Mouse (Mus musculus): ENCODE data around the gene Tomm40l. TPM values are rescaled to one million over a fixed set of nuclear protein-coding genes. Genes with fewer than 3 reads are reported as not detected.

Tomm40l gene
- total and polyA plus RNA-seq, 3 experiments, result 9.7 to 31.9 (median 26.4) TPM

DNA sequence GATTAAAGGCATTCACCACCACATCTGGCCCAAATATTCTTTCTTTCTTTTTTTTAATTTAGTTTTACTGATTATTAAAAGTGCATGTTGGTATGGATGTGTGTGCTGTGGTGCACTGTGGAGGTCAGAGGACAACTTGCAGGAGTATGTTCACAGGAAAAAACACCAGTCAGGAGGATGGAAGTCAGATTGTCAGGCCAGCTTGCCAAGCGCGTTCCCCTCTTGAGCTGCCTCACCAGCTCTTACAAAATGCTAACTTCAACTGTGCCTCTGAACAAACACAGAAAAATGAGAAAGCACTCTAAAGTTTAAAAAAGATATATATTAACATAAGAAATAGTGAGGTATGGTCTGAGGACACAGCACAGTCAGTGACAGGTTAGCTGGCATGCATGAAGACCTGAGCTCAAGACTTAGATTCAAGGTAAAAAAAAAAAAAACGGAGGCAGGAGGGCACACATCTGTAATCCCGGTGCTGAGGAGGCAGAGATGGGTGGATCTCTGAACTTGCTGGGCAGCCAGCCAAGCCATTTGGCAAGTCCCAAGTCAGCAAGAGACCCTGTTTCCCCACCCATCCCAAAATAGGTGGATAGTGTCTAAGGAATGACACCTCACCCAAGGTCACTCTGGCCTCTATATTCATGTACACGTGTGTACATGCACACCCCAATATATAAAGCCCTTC lies 42.7 kb downstream of the Tomm40l start:
- TF ChIP-seq POLR2AphosphoS5 (IDR thresholded peaks at IDR 0.05; ENCODE audit: insufficient replicate concordance, low read depth, low read length), result no peak
- no peak for TF ChIP-seq CTCF (IDR thresholded peaks at IDR 0.05; ENCODE audit: low read depth, low read length)
- no peak for TF ChIP-seq TAL1 (conservative IDR thresholded peaks at IDR 0.05; ENCODE audit: low read depth, low read length)
- TF ChIP-seq GATA2 (IDR thresholded peaks at IDR 0.05; ENCODE audit: borderline replicate concordance, low read depth, low read length), result no peak
- TF ChIP-seq GATA1 (IDR thresholded peaks at IDR 0.05; ENCODE audit: borderline replicate concordance, low read length), result no peak
- no peaks in the 10 kb centered on the region for H3K4me1 ChIP-seq (ENCODE audit: insufficient read depth, low read depth, low read length)
- H3K36me3 ChIP-seq (replicated peaks), result no peaks in the 10 kb centered on the region
- H3K27me3 ChIP-seq (ENCODE audit: insufficient read depth, low read length), result peaks cover 21% of the 10 kb centered on the region
- no peaks in the 10 kb centered on the region for H3K9me3 ChIP-seq (replicated peaks)
- no peak for DNase-seq (ENCODE audit: low spot score)
- ATAC-seq (ENCODE audit: extremely low read depth, insufficient number of reproducible peaks, low FRiP score, poor library complexity, severe bottlenecking), result no peak
- H3K4me3 ChIP-seq (ENCODE audit: low read depth, low read length), result no peak overlapping the region

GRCm38 (mm10) chr1:171172779-171173178 lies 49.5 kb downstream of the Tomm40l start:
- Histone ChIP-seq H3K36me3 (replicated peaks) (no peaks in the 10 kb centered on the region), H3K4me1 (ENCODE audit: insufficient read depth, low read depth, low read length) (no peaks in the 10 kb centered on the region), H3K27me3 (ENCODE audit: insufficient read depth, low read length) (peaks cover 38% of the 10 kb centered on the region), H3K4me3 (ENCODE audit: low read depth, low read length) (no peak overlapping the region), H3K9me3 (replicated peaks) (no peaks in the 10 kb centered on the region)
- DNase-seq (ENCODE audit: low spot score), result no peak
- TF ChIP-seq CTCF (IDR thresholded peaks at IDR 0.05; ENCODE audit: low read depth, low read length), result no peak
- no peak for TF ChIP-seq GATA1 (IDR thresholded peaks at IDR 0.05; ENCODE audit: borderline replicate concordance, low read length)
- TF ChIP-seq GATA2 (IDR thresholded peaks at IDR 0.05; ENCODE audit: borderline replicate concordance, low read depth, low read length), result no peak
- TF ChIP-seq TAL1 (conservative IDR thresholded peaks at IDR 0.05; ENCODE audit: low read depth, low read length), result no peak
- no peak for TF ChIP-seq POLR2AphosphoS5 (IDR thresholded peaks at IDR 0.05; ENCODE audit: insufficient replicate concordance, low read depth, low read length)
- ATAC-seq (ENCODE audit: extremely low read depth, insufficient number of reproducible peaks, low FRiP score, poor library complexity, severe bottlenecking), result no peak

GRCm38 (mm10) chr1:171171138-171171537 lies 51.2 kb downstream of the Tomm40l start:
- no peak overlapping the region for H3K4me3 ChIP-seq (ENCODE audit: low read depth, low read length)
- H3K4me1 ChIP-seq (ENCODE audit: insufficient read depth, low read depth, low read length), result no peaks in the 10 kb centered on the region

GRCm38 (mm10) chr1:171169913-171170312 lies 52.4 kb downstream of the Tomm40l start:
- Histone ChIP-seq H3K4me3 (ENCODE audit: low read depth, low read length) (no peak overlapping the region), H3K36me3 (replicated peaks) (no peaks in the 10 kb centered on the region), H3K27me3 (ENCODE audit: insufficient read depth, low read length) (peaks cover 33% of the 10 kb centered on the region), H3K4me1 (ENCODE audit: insufficient read depth, low read depth, low read length) (no peaks in the 10 kb centered on the region), H3K9me3 (replicated peaks) (no peaks in the 10 kb centered on the region)
- DNase-seq (ENCODE audit: low spot score) (no peak), ATAC-seq (ENCODE audit: extremely low read depth, insufficient number of reproducible peaks, low FRiP score, poor library complexity, severe bottlenecking) (no peak)
- no peak for TF ChIP-seq TAL1 (conservative IDR thresholded peaks at IDR 0.05; ENCODE audit: low read depth, low read length)
- no peak for TF ChIP-seq CTCF (IDR thresholded peaks at IDR 0.05; ENCODE audit: low read depth, low read length)
- TF ChIP-seq GATA2 (IDR thresholded peaks at IDR 0.05; ENCODE audit: borderline replicate concordance, low read depth, low read length), result no peak
- no peak for TF ChIP-seq POLR2AphosphoS5 (IDR thresholded peaks at IDR 0.05; ENCODE audit: insufficient replicate concordance, low read depth, low read length)
- no peak for TF ChIP-seq GATA1 (IDR thresholded peaks at IDR 0.05; ENCODE audit: borderline replicate concordance, low read length)

More at GRCm38 (mm10) chr1:171171138-171171537, 51.2 kb downstream of the Tomm40l start:
- Histone ChIP-seq H3K9me3 (replicated peaks) (no peaks in the 10 kb centered on the region), H3K27me3 (ENCODE audit: insufficient read depth, low read length) (peaks cover 30% of the 10 kb centered on the region), H3K36me3 (replicated peaks) (no peaks in the 10 kb centered on the region)
- no peak for TF ChIP-seq TAL1 (conservative IDR thresholded peaks at IDR 0.05; ENCODE audit: low read depth, low read length)
- no peak for TF ChIP-seq POLR2AphosphoS5 (IDR thresholded peaks at IDR 0.05; ENCODE audit: insufficient replicate concordance, low read depth, low read length)
- TF ChIP-seq GATA1 (IDR thresholded peaks at IDR 0.05; ENCODE audit: borderline replicate concordance, low read length), result no peak
- no peak for TF ChIP-seq CTCF (IDR thresholded peaks at IDR 0.05; ENCODE audit: low read depth, low read length)
- no peak for TF ChIP-seq GATA2 (IDR thresholded peaks at IDR 0.05; ENCODE audit: borderline replicate concordance, low read depth, low read length)
- ATAC-seq (ENCODE audit: extremely low read depth, insufficient number of reproducible peaks, low FRiP score, poor library complexity, severe bottlenecking) (no peak), DNase-seq (ENCODE audit: low spot score) (no peak)

DNA sequence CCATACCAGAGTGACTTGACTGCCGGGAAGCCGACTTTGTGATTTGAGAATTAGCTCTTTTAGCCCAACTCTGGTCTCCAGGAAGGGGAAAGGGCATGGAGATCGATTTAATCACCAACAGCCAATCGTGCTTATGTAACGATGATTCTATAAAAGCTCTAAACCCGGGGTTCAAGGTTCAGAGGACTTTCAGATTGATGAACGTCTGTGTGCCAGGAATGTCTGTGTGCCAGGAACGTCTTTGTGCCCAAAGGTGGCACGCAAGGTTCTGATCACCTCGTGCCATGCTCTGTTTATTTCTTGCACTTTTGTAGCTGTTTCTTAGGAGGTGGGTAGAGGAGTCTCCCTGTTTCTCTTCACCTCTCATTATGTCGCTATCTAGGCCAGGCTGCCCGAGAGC lies 53.4 kb downstream of the Tomm40l start:
- no peak for ATAC-seq (ENCODE audit: extremely low read depth, insufficient number of reproducible peaks, low FRiP score, poor library complexity, severe bottlenecking)
- no peaks in the 10 kb centered on the region for H3K4me1 ChIP-seq (ENCODE audit: insufficient read depth, low read depth, low read length)
- DNase-seq (ENCODE audit: low spot score), result no peak

More for the DNA sequence above, 53.4 kb downstream of the Tomm40l start:
- no peak for TF ChIP-seq CTCF (IDR thresholded peaks at IDR 0.05; ENCODE audit: low read depth, low read length)
- TF ChIP-seq GATA2 (IDR thresholded peaks at IDR 0.05; ENCODE audit: borderline replicate concordance, low read depth, low read length), result no peak
- no peak for TF ChIP-seq POLR2AphosphoS5 (IDR thresholded peaks at IDR 0.05; ENCODE audit: insufficient replicate concordance, low read depth, low read length)
- no peak for TF ChIP-seq GATA1 (IDR thresholded peaks at IDR 0.05; ENCODE audit: borderline replicate concordance, low read length)
- TF ChIP-seq TAL1 (conservative IDR thresholded peaks at IDR 0.05; ENCODE audit: low read depth, low read length), result no peak
- peaks cover 30% of the 10 kb centered on the region for H3K27me3 ChIP-seq (ENCODE audit: insufficient read depth, low read length)
- H3K9me3 ChIP-seq (replicated peaks), result no peaks in the 10 kb centered on the region
- no peak overlapping the region for H3K4me3 ChIP-seq (ENCODE audit: low read depth, low read length)
- H3K36me3 ChIP-seq (replicated peaks), result no peaks in the 10 kb centered on the region

Other genes starting within 250 kb of the Tomm40l start
Only the 20 nearest of the 25 such genes appear.
- 7.3 and 9.3 TPM in 2 replicates for gene Fcgr3, start 157.6 kb downstream of the Tomm40l start, total RNA-seq (2014; fragmentation: Nextera tagmentation)
- 99.6 and 123 TPM in 2 replicates for gene Fcgr3, start 157.6 kb downstream of the Tomm40l start, total RNA-seq (2017)
- 0.91 and 1.5 TPM in 2 replicates for gene Fcgr3, start 157.6 kb downstream of the Tomm40l start, polyA plus RNA-seq (2012)
- gene Cfap126, start 108.6 kb downstream of the Tomm40l start, total RNA-seq (2014; fragmentation: Nextera tagmentation), result 10.0 and 11.9 TPM in 2 replicates
- gene Cfap126, start 108.6 kb downstream of the Tomm40l start, total RNA-seq (2017), result 0.64 and 0.76 TPM in 2 replicates
- gene Cfap126, start 108.6 kb downstream of the Tomm40l start, polyA plus RNA-seq (2012), result 0.81 and 1.0 TPM in 2 replicates
- gene Sdhc, start 71.9 kb downstream of the Tomm40l start, total RNA-seq (2014; fragmentation: Nextera tagmentation), result 225 and 249 TPM in 2 replicates
- gene Sdhc, start 71.9 kb downstream of the Tomm40l start, total RNA-seq (2017), result 40.5 and 45.0 TPM in 2 replicates
- gene Sdhc, start 71.9 kb downstream of the Tomm40l start, polyA plus RNA-seq (2012), result 67.1 and 158 TPM in 2 replicates
- not detected in 2 replicates for gene Mpz, start 71.8 kb downstream of the Tomm40l start, total RNA-seq (2014; fragmentation: Nextera tagmentation)
- not detected in 2 replicates for gene Mpz, start 71.8 kb downstream of the Tomm40l start, total RNA-seq (2017)
- 0.29 TPM in 1 of 2 replicates, not detected in the other for gene Mpz, start 71.8 kb downstream of the Tomm40l start, polyA plus RNA-seq (2012)
- not detected in 2 replicates for gene Pcp4l1, start 26.2 kb downstream of the Tomm40l start, total RNA-seq (2014; fragmentation: Nextera tagmentation)
- 0.16 TPM in 1 of 2 replicates, not detected in the other for gene Pcp4l1, start 26.2 kb downstream of the Tomm40l start, total RNA-seq (2017)
- not detected in 2 replicates for gene Pcp4l1, start 26.2 kb downstream of the Tomm40l start, polyA plus RNA-seq (2012)
- gene Nr1i3, start 8.5 kb downstream of the Tomm40l start, total RNA-seq (2014; fragmentation: Nextera tagmentation), result not detected in 2 replicates
- gene Nr1i3, start 8.5 kb downstream of the Tomm40l start, total RNA-seq (2017), result 0.16 and 0.46 TPM in 2 replicates
- gene Nr1i3, start 8.5 kb downstream of the Tomm40l start, polyA plus RNA-seq (2012), result not detected in 2 replicates
- not detected in 2 replicates for gene Apoa2, start 2.5 kb upstream of the Tomm40l start, total RNA-seq (2014; fragmentation: Nextera tagmentation)
- gene Apoa2, start 2.5 kb upstream of the Tomm40l start, total RNA-seq (2017), result not detected in 2 replicates
- 0.17 TPM in 1 of 2 replicates, not detected in the other for gene Apoa2, start 2.5 kb upstream of the Tomm40l start, polyA plus RNA-seq (2012)
- gene Fcer1g, start 11.9 kb upstream of the Tomm40l start, total RNA-seq (2014; fragmentation: Nextera tagmentation), result not detected in 2 replicates
- 0.64 and 0.71 TPM in 2 replicates for gene Fcer1g, start 11.9 kb upstream of the Tomm40l start, total RNA-seq (2017)
- 0.08 TPM in 1 of 2 replicates, not detected in the other for gene Fcer1g, start 11.9 kb upstream of the Tomm40l start, polyA plus RNA-seq (2012)
- gene Adamts4, start 27.9 kb upstream of the Tomm40l start, total RNA-seq (2014; fragmentation: Nextera tagmentation), result 0.60 TPM in 1 of 2 replicates, not detected in the other
- 0.16 and 0.17 TPM in 2 replicates for gene Adamts4, start 27.9 kb upstream of the Tomm40l start, total RNA-seq (2017)
- gene Adamts4, start 27.9 kb upstream of the Tomm40l start, polyA plus RNA-seq (2012), result 0.12 and 0.20 TPM in 2 replicates
- gene Ndufs2, start 28.9 kb upstream of the Tomm40l start, total RNA-seq (2014; fragmentation: Nextera tagmentation), result 209 and 219 TPM in 2 replicates
- gene Ndufs2, start 28.9 kb upstream of the Tomm40l start, total RNA-seq (2017), result 275 and 300 TPM in 2 replicates
- gene Ndufs2, start 28.9 kb upstream of the Tomm40l start, polyA plus RNA-seq (2012), result 47.9 and 101 TPM in 2 replicates
- gene B4galt3, start 47.8 kb upstream of the Tomm40l start, total RNA-seq (2014; fragmentation: Nextera tagmentation), result 27.3 and 30.8 TPM in 2 replicates
- gene B4galt3, start 47.8 kb upstream of the Tomm40l start, total RNA-seq (2017), result 16.9 and 21.5 TPM in 2 replicates
- gene B4galt3, start 47.8 kb upstream of the Tomm40l start, polyA plus RNA-seq (2012), result 44.8 and 50.0 TPM in 2 replicates
- gene Ppox, start 58.7 kb upstream of the Tomm40l start, total RNA-seq (2014; fragmentation: Nextera tagmentation), result 45.7 and 168 TPM in 2 replicates
- gene Ppox, start 58.7 kb upstream of the Tomm40l start, total RNA-seq (2017), result 27.0 and 36.7 TPM in 2 replicates
- 38.5 and 53.0 TPM in 2 replicates for gene Ppox, start 58.7 kb upstream of the Tomm40l start, polyA plus RNA-seq (2012)
- gene Usp21, start 65.5 kb upstream of the Tomm40l start, total RNA-seq (2014; fragmentation: Nextera tagmentation), result 40.1 and 64.5 TPM in 2 replicates
- 11.8 and 12.8 TPM in 2 replicates for gene Usp21, start 65.5 kb upstream of the Tomm40l start, total RNA-seq (2017)
- 44.1 and 53.3 TPM in 2 replicates for gene Usp21, start 65.5 kb upstream of the Tomm40l start, polyA plus RNA-seq (2012)
- 33.4 and 34.3 TPM in 2 replicates for gene Ufc1, start 72.5 kb upstream of the Tomm40l start, total RNA-seq (2014; fragmentation: Nextera tagmentation)
- gene Ufc1, start 72.5 kb upstream of the Tomm40l start, total RNA-seq (2017), result 96.2 and 111 TPM in 2 replicates
- 38.5 and 47.9 TPM in 2 replicates for gene Ufc1, start 72.5 kb upstream of the Tomm40l start, polyA plus RNA-seq (2012)
- gene Dedd, start 106.6 kb upstream of the Tomm40l start, total RNA-seq (2014; fragmentation: Nextera tagmentation), result 53.6 and 56.4 TPM in 2 replicates
- 14.3 and 17.0 TPM in 2 replicates for gene Dedd, start 106.6 kb upstream of the Tomm40l start, total RNA-seq (2017)
- 17.7 and 29.9 TPM in 2 replicates for gene Dedd, start 106.6 kb upstream of the Tomm40l start, polyA plus RNA-seq (2012)
- gene Nit1, start 123.1 kb upstream of the Tomm40l start, total RNA-seq (2014; fragmentation: Nextera tagmentation), result 17.9 and 22.4 TPM in 2 replicates
- gene Nit1, start 123.1 kb upstream of the Tomm40l start, total RNA-seq (2017), result 57.9 and 58.9 TPM in 2 replicates
- 9.4 and 11.3 TPM in 2 replicates for gene Nit1, start 123.1 kb upstream of the Tomm40l start, polyA plus RNA-seq (2012)
- 32.4 and 47.3 TPM in 2 replicates for gene Pfdn2, start 123.2 kb upstream of the Tomm40l start, total RNA-seq (2014; fragmentation: Nextera tagmentation)
- 19.6 and 22.3 TPM in 2 replicates for gene Pfdn2, start 123.2 kb upstream of the Tomm40l start, total RNA-seq (2017)
- 16.9 and 20.1 TPM in 2 replicates for gene Pfdn2, start 123.2 kb upstream of the Tomm40l start, polyA plus RNA-seq (2012)
- 2.6 TPM in 1 of 2 replicates, not detected in the other for gene Klhdc9, start 138.3 kb upstream of the Tomm40l start, total RNA-seq (2014; fragmentation: Nextera tagmentation)
- gene Klhdc9, start 138.3 kb upstream of the Tomm40l start, total RNA-seq (2017), result 0.33 and 0.64 TPM in 2 replicates
- gene Klhdc9, start 138.3 kb upstream of the Tomm40l start, polyA plus RNA-seq (2012), result 1.4 TPM in 2 replicates
- not detected in 2 replicates for gene Nectin4, start 147.6 kb upstream of the Tomm40l start, total RNA-seq (2014; fragmentation: Nextera tagmentation)
- 0.12 TPM in 1 of 2 replicates, not detected in the other for gene Nectin4, start 147.6 kb upstream of the Tomm40l start, total RNA-seq (2017)
- 0.01 TPM in 1 of 2 replicates, not detected in the other for gene Nectin4, start 147.6 kb upstream of the Tomm40l start, polyA plus RNA-seq (2012)
- 2.0 and 2.9 TPM in 2 replicates for gene Arhgap30, start 166.4 kb upstream of the Tomm40l start, total RNA-seq (2014; fragmentation: Nextera tagmentation)
- gene Arhgap30, start 166.4 kb upstream of the Tomm40l start, total RNA-seq (2017), result 9.2 and 11.4 TPM in 2 replicates
- gene Arhgap30, start 166.4 kb upstream of the Tomm40l start, polyA plus RNA-seq (2012), result 3.9 and 4.6 TPM in 2 replicates